Mouse (Mus musculus) adrenal gland, adult 2 months (tissue): ENCODE results near the gene Trpc3. TPM values are rescaled to one million over a fixed set of nuclear protein-coding genes. Genes with fewer than 3 reads are reported as not detected.
"Not testable (repeated sequence)": the region's sequence is repeated elsewhere in the genome, so short reads cannot be mapped to it uniquely, and the experiment has no call there.

ENCODE experiments used
- DNase-seq: peaks from one replicate; pipeline ENCODE4 v3.0.0; 2021
- polyA plus RNA-seq: library from polyadenylated mRNA; depleted of rRNA; stranded (reverse); fragments of >200 nt; gene quantifications from 2 replicates; pipeline ENCODE4 v1.2.3, GENCODE M21; 2012; rRNA removed
- total RNA-seq, 2 experiments: library from RNA; stranded (reverse); gene quantifications; 2 replicates each; pipeline ENCODE4 v1.2.3; 2021

Trpc3 gene
- total and polyA plus RNA-seq, 3 experiments = 0.81 to 2.1 (median 1.5) TPM

- not testable (repeated sequence) for DNase-seq
Observed at GRCm38 (mm10) chr3:36599773-36600172, 90.2 kb downstream of the Trpc3 start.

- DNase-seq = no peak
Observed at GRCm38 (mm10) chr3:36598811-36599210, 91.2 kb downstream of the Trpc3 start.

- DNase-seq = peak; percentile 99
Observed at GRCm38 (mm10) chr3:36571827-36572378, 118.1 kb downstream of the Trpc3 start, which contains the start of gene Ccna2. Gene Ccna2, minus strand, starts transcription at chr3:36572150.

GRCm38 (mm10) chr3:36571361-36571826 is 118.6 kb downstream of the Trpc3 start:
- DNase-seq = no peak

Other genes with a start within 250 kb of the Trpc3 start
- 100 to 1,000 TPM; 670 to 728 TPM for gene Anxa5, start 214.3 kb downstream of the Trpc3 start, total RNA-seq
- 1,175 and 1,314 TPM in 2 replicates for gene Anxa5, start 214.3 kb downstream of the Trpc3 start, polyA plus RNA-seq
- 1 to 10 TPM; 1.4 to 2.2 TPM for gene 1810062G17Rik, start 214.2 kb downstream of the Trpc3 start, total RNA-seq
- gene 1810062G17Rik, start 214.2 kb downstream of the Trpc3 start, polyA plus RNA-seq = 1.9 and 2.0 TPM in 2 replicates
- under 1 TPM in 1 of 2 experiments, not detected in 1; 0.52 TPM for gene Gm11549, start 168.4 kb downstream of the Trpc3 start, total RNA-seq
- 0.09 and 0.12 TPM in 2 replicates for gene Gm11549, start 168.4 kb downstream of the Trpc3 start, polyA plus RNA-seq
- 10 to 100 TPM; 32.4 to 32.6 TPM for gene Exosc9, start 137.6 kb downstream of the Trpc3 start, total RNA-seq
- gene Exosc9, start 137.6 kb downstream of the Trpc3 start, polyA plus RNA-seq = 3.2 and 4.5 TPM in 2 replicates
- 1 to 10 TPM; 1.5 to 4.1 TPM for gene Ccna2, start 118.0 kb downstream of the Trpc3 start, total RNA-seq
- 12.2 and 14.5 TPM in 2 replicates for gene Ccna2, start 118.0 kb downstream of the Trpc3 start, polyA plus RNA-seq
- 10 to 100 TPM in 1 of 2 experiments, 1 to 10 TPM in 1; 9.8 to 14.0 TPM for gene Bbs7, start 76.7 kb downstream of the Trpc3 start, total RNA-seq
- gene Bbs7, start 76.7 kb downstream of the Trpc3 start, polyA plus RNA-seq = 0.95 and 1.1 TPM in 2 replicates
- gene 4932438A13Rik, start 172.9 kb upstream of the Trpc3 start, total RNA-seq = 10 to 100 TPM; 34.7 to 46.0 TPM
- 3.1 and 3.2 TPM in 2 replicates for gene 4932438A13Rik, start 172.9 kb upstream of the Trpc3 start, polyA plus RNA-seq